Mouse (Mus musculus) megakaryocyte, embryonic 14.5 days (primary cell): ENCODE data around the gene Gulp1.

Experiments used
- FLI1 ChIP-seq: IDR thresholded peaks from 2 replicates; pipeline ENCODE4 v1.6.1; 2012; ENCODE audit warnings: low read length, inconsistent platforms, mixed read lengths
- GATA1 ChIP-seq: IDR thresholded peaks from 3 replicates; pipeline ENCODE4 v1.6.1; 2012; ENCODE audit warnings: mixed read lengths, low read length, inconsistent platforms, borderline replicate concordance

DNA sequence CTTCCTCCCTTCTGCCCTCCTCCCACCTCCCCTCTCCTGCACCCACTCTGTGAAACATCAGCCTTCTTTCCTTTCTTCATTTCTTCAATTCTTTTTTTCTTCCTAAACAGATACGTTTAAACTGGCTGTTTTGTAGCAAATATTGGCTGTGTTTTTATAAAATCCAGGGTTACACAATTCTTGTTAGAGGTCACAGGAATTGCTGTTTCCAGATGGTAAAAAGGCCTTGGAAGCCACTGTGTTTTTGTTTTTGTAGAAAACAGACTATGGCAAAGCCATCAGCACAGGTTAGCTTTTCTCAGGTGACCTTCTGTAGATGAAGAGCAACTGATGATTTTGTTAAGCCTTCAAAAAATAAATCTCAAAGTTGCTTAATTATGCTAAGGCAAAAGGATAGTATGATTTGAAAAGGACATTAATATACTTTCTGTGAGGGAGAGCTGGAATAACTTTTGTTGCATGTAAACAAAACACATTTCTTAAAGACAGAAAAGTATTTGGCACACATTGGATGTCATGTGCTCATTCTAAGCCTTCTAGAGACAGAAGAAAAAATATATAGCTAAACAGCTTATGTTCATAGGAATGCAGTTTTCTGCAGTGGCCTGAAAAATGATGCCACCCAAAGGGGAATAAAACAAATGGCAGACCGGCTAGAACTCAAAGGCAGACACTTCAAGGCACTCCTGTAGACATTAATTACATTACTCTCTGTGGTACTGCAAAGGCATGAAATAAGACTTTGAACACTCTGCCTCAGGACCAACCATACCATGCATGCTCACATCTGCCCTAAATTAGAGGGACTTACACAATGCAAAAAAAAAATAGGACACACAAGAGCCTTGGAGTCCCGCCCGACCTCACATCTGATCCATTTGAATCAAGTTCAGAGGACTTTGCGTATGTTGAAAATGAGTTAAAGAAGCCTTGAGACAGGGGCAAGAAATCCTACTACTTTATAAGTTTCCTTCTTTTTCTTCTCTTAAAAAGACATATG lies 199.7 kb downstream of the Gulp1 start:
- no peak for TF ChIP-seq GATA1
- no peak for TF ChIP-seq FLI1
